Mouse (Mus musculus): Measurements from ENCODE around the gene Dlgap1. TPM values are rescaled to one million over a fixed set of nuclear protein-coding genes. Genes with fewer than 3 reads are reported as not detected.

Dlgap1 gene
- polyA plus RNA-seq, 1 experiment from 2014 or later = 2.9 TPM

- WGBS = 90% methylated on average over 4 of the region's 4 CpGs
- Histone ChIP-seq H3K9ac (ENCODE audit: low read length) (no peak overlapping the region), H3K27me3 (replicated peaks; ENCODE audit: control insufficient read depth, insufficient read depth, low read length) (no peaks in the 10 kb centered on the region)
Observed at GRCm38 (mm10) chr17:70088220-70088619, 119.3 kb downstream of the Dlgap1 start.

GRCm38 (mm10) chr17:70090737-70091136 is 121.9 kb downstream of the Dlgap1 start:
- no peak for ATAC-seq (replicated peaks; ENCODE audit: low FRiP score, low TSS enrichment, low read depth)
- no peak overlapping the region for H3K27ac ChIP-seq (ENCODE audit: low read depth)
- H3K9me3 ChIP-seq (ENCODE audit: control insufficient read depth, low read length) = no peaks in the 10 kb centered on the region
- H3K36me3 ChIP-seq (ENCODE audit: control insufficient read depth, insufficient read depth, low read length) = no peaks in the 10 kb centered on the region
- H3K4me2 ChIP-seq (ENCODE audit: low read length) = no peak overlapping the region
- no peaks in the 10 kb centered on the region for H3K27me3 ChIP-seq (replicated peaks; ENCODE audit: control insufficient read depth, insufficient read depth, low read length)
- no peaks in the 10 kb centered on the region for H3K4me1 ChIP-seq (replicated peaks; ENCODE audit: control insufficient read depth, insufficient read depth, low read length)
- DNase-seq (ENCODE audit: low spot score) = no peak
- H3K9ac ChIP-seq (ENCODE audit: low read length) = no peak overlapping the region
- no peak overlapping the region for H3K4me3 ChIP-seq (ENCODE audit: low read depth, low read length)
- 76% methylated on average over 2 of the region's 2 CpGs for WGBS

More at GRCm38 (mm10) chr17:70088220-70088619, 119.3 kb downstream of the Dlgap1 start:
- no peaks in the 10 kb centered on the region for H3K4me1 ChIP-seq (replicated peaks; ENCODE audit: control insufficient read depth, insufficient read depth, low read length)
- no peaks in the 10 kb centered on the region for H3K9me3 ChIP-seq (ENCODE audit: control insufficient read depth, low read length)
- H3K4me3 ChIP-seq (ENCODE audit: low read depth, low read length) = no peak overlapping the region
- no peak for DNase-seq (ENCODE audit: low spot score)
- no peak overlapping the region for H3K27ac ChIP-seq (ENCODE audit: low read depth)
- H3K4me2 ChIP-seq (ENCODE audit: low read length) = no peak overlapping the region
- no peaks in the 10 kb centered on the region for H3K36me3 ChIP-seq (ENCODE audit: control insufficient read depth, insufficient read depth, low read length)
- ATAC-seq (replicated peaks; ENCODE audit: low FRiP score, low TSS enrichment, low read depth) = no peak

- DNase-seq (ENCODE audit: low spot score) = no peak
- no peak overlapping the region for H3K27ac ChIP-seq (ENCODE audit: low read depth)
- no peak for ATAC-seq (replicated peaks; ENCODE audit: low FRiP score, low TSS enrichment, low read depth)
- no peak overlapping the region for H3K9ac ChIP-seq (ENCODE audit: low read length)
- H3K4me1 ChIP-seq (replicated peaks; ENCODE audit: control insufficient read depth, insufficient read depth, low read length) = no peaks in the 10 kb centered on the region
- H3K4me3 ChIP-seq (ENCODE audit: low read depth, low read length) = no peak overlapping the region
- 82% methylated on average over 2 of the region's 2 CpGs for WGBS
- no peaks in the 10 kb centered on the region for H3K9me3 ChIP-seq (ENCODE audit: control insufficient read depth, low read length)
- H3K36me3 ChIP-seq (ENCODE audit: control insufficient read depth, insufficient read depth, low read length) = no peaks in the 10 kb centered on the region
- H3K27me3 ChIP-seq (replicated peaks; ENCODE audit: control insufficient read depth, insufficient read depth, low read length) = no peaks in the 10 kb centered on the region
- H3K4me2 ChIP-seq (ENCODE audit: low read length) = no peak overlapping the region
Observed at GRCm38 (mm10) chr17:70129151-70129550, 160.3 kb downstream of the Dlgap1 start.

GRCm38 (mm10) chr17:70169831-70170230 is 201.0 kb downstream of the Dlgap1 start:
- Histone ChIP-seq H3K4me2 (ENCODE audit: low read length) (no peak overlapping the region), H3K4me1 (replicated peaks; ENCODE audit: control insufficient read depth, insufficient read depth, low read length) (no peaks in the 10 kb centered on the region), H3K27ac (ENCODE audit: low read depth) (no peak overlapping the region), H3K9ac (ENCODE audit: low read length) (no peak overlapping the region), H3K9me3 (ENCODE audit: control insufficient read depth, low read length) (no peaks in the 10 kb centered on the region), H3K36me3 (ENCODE audit: control insufficient read depth, insufficient read depth, low read length) (no peaks in the 10 kb centered on the region), H3K4me3 (ENCODE audit: low read depth, low read length) (no peak overlapping the region), H3K27me3 (replicated peaks; ENCODE audit: control insufficient read depth, insufficient read depth, low read length) (no peaks in the 10 kb centered on the region)
- ATAC-seq (replicated peaks; ENCODE audit: low FRiP score, low TSS enrichment, low read depth) (no peak), DNase-seq (ENCODE audit: low spot score) (no peak)
- 80% methylated on average over 2 of the region's 2 CpGs for WGBS

GRCm38 (mm10) chr17:70172500-70173036 is 203.7 kb downstream of the Dlgap1 start:
- ATAC-seq (replicated peaks; ENCODE audit: low FRiP score, low TSS enrichment, low read depth) (no peak), DNase-seq (ENCODE audit: low spot score) (no peak)
- H3K27ac ChIP-seq (ENCODE audit: low read depth) = no peak overlapping the region

GRCm38 (mm10) chr17:70173916-70174315 is 205.0 kb downstream of the Dlgap1 start:
- no peak overlapping the region for H3K4me2 ChIP-seq (ENCODE audit: low read length)
- no peaks in the 10 kb centered on the region for H3K36me3 ChIP-seq (ENCODE audit: control insufficient read depth, insufficient read depth, low read length)
- DNase-seq (ENCODE audit: low spot score) (no peak), ATAC-seq (replicated peaks; ENCODE audit: low FRiP score, low TSS enrichment, low read depth) (no peak)
- H3K4me1 ChIP-seq (replicated peaks; ENCODE audit: control insufficient read depth, insufficient read depth, low read length) = no peaks in the 10 kb centered on the region
- H3K9me3 ChIP-seq (ENCODE audit: control insufficient read depth, low read length) = no peaks in the 10 kb centered on the region
- no peak overlapping the region for H3K4me3 ChIP-seq (ENCODE audit: low read depth, low read length)
- no peaks in the 10 kb centered on the region for H3K27me3 ChIP-seq (replicated peaks; ENCODE audit: control insufficient read depth, insufficient read depth, low read length)
- H3K9ac ChIP-seq (ENCODE audit: low read length) = no peak overlapping the region
- no peak overlapping the region for H3K27ac ChIP-seq (ENCODE audit: low read depth)
- WGBS = 86% methylated on average over 6 of the region's 6 CpGs

More at GRCm38 (mm10) chr17:70172500-70173036, 203.7 kb downstream of the Dlgap1 start:
- H3K4me3 ChIP-seq (ENCODE audit: low read depth, low read length) = no peak overlapping the region
- no peaks in the 10 kb centered on the region for H3K27me3 ChIP-seq (replicated peaks; ENCODE audit: control insufficient read depth, insufficient read depth, low read length)
- H3K36me3 ChIP-seq (ENCODE audit: control insufficient read depth, insufficient read depth, low read length) = no peaks in the 10 kb centered on the region
- no peak overlapping the region for H3K9ac ChIP-seq (ENCODE audit: low read length)
- no peaks in the 10 kb centered on the region for H3K4me1 ChIP-seq (replicated peaks; ENCODE audit: control insufficient read depth, insufficient read depth, low read length)
- H3K9me3 ChIP-seq (ENCODE audit: control insufficient read depth, low read length) = no peaks in the 10 kb centered on the region
- no peak overlapping the region for H3K4me2 ChIP-seq (ENCODE audit: low read length)
- WGBS = 78% methylated on average over 9 of the region's 9 CpGs

- no peak overlapping the region for H3K4me3 ChIP-seq (ENCODE audit: low read depth, low read length)
- ATAC-seq (replicated peaks; ENCODE audit: low FRiP score, low TSS enrichment, low read depth) (no peak), DNase-seq (ENCODE audit: low spot score) (no peak)
- H3K4me1 ChIP-seq (replicated peaks; ENCODE audit: control insufficient read depth, insufficient read depth, low read length) = no peaks in the 10 kb centered on the region
- no peak overlapping the region for H3K4me2 ChIP-seq (ENCODE audit: low read length)
- H3K36me3 ChIP-seq (ENCODE audit: control insufficient read depth, insufficient read depth, low read length) = no peaks in the 10 kb centered on the region
- H3K9ac ChIP-seq (ENCODE audit: low read length) = no peak overlapping the region
- no peaks in the 10 kb centered on the region for H3K9me3 ChIP-seq (ENCODE audit: control insufficient read depth, low read length)
- 81% methylated on average over 6 of the region's 6 CpGs for WGBS
- H3K27ac ChIP-seq (ENCODE audit: low read depth) = no peak overlapping the region
- no peaks in the 10 kb centered on the region for H3K27me3 ChIP-seq (replicated peaks; ENCODE audit: control insufficient read depth, insufficient read depth, low read length)
Observed at GRCm38 (mm10) chr17:70191228-70191627, 222.4 kb downstream of the Dlgap1 start.

- H3K9ac ChIP-seq (ENCODE audit: low read length) = no peak overlapping the region
- no peak overlapping the region for H3K27ac ChIP-seq (ENCODE audit: low read depth)
- no peak overlapping the region for H3K4me2 ChIP-seq (ENCODE audit: low read length)
- no peaks in the 10 kb centered on the region for H3K9me3 ChIP-seq (ENCODE audit: control insufficient read depth, low read length)
- no peak for ATAC-seq (replicated peaks; ENCODE audit: low FRiP score, low TSS enrichment, low read depth)
- no peaks in the 10 kb centered on the region for H3K36me3 ChIP-seq (ENCODE audit: control insufficient read depth, insufficient read depth, low read length)
- no peaks in the 10 kb centered on the region for H3K27me3 ChIP-seq (replicated peaks; ENCODE audit: control insufficient read depth, insufficient read depth, low read length)
- WGBS = 78% methylated on average over 3 of the region's 3 CpGs
- no peak overlapping the region for H3K4me3 ChIP-seq (ENCODE audit: low read depth, low read length)
- no peaks in the 10 kb centered on the region for H3K4me1 ChIP-seq (replicated peaks; ENCODE audit: control insufficient read depth, insufficient read depth, low read length)
- no peak for DNase-seq (ENCODE audit: low spot score)
Observed at GRCm38 (mm10) chr17:70222891-70223290, 254.0 kb downstream of the Dlgap1 start.

GRCm38 (mm10) chr17:70247342-70247741 is 278.5 kb downstream of the Dlgap1 start:
- H3K9me3 ChIP-seq (ENCODE audit: control insufficient read depth, low read length) = no peaks in the 10 kb centered on the region
- 85% methylated on average over 7 of the region's 7 CpGs for WGBS

More at GRCm38 (mm10) chr17:70247342-70247741, 278.5 kb downstream of the Dlgap1 start:
- Histone ChIP-seq H3K27ac (ENCODE audit: low read depth) (no peak overlapping the region), H3K36me3 (ENCODE audit: control insufficient read depth, insufficient read depth, low read length) (no peaks in the 10 kb centered on the region), H3K27me3 (replicated peaks; ENCODE audit: control insufficient read depth, insufficient read depth, low read length) (no peaks in the 10 kb centered on the region), H3K9ac (ENCODE audit: low read length) (no peak overlapping the region), H3K4me2 (ENCODE audit: low read length) (no peak overlapping the region), H3K4me3 (ENCODE audit: low read depth, low read length) (no peak overlapping the region), H3K4me1 (replicated peaks; ENCODE audit: control insufficient read depth, insufficient read depth, low read length) (no peaks in the 10 kb centered on the region)
- DNase-seq (ENCODE audit: low spot score) = no peak
- ATAC-seq (replicated peaks; ENCODE audit: low FRiP score, low TSS enrichment, low read depth) = no peak
